Mouse (Mus musculus) ES-E14 (cell line): ENCODE measurements around the gene Itpk1. TPM values are rescaled to one million over a fixed set of nuclear protein-coding genes. Genes with fewer than 3 reads are reported as not detected.

Source experiments
- DNase-seq: peaks from one replicate; pipeline ENCODE4 v3.0.0-alpha.2; 2013; ENCODE audit warnings: low read depth, low spot score
- H3K27ac ChIP-seq: 2 replicates; pipeline ENCODE4 v1.5.1; 2012; ENCODE audit warnings: low read depth, mild to moderate bottlenecking, low read length, moderate library complexity, mixed read lengths; ENCODE audit not compliant: poor library complexity, insufficient read depth, severe bottlenecking
- H3K36me3 ChIP-seq: 2 replicates; pipeline ENCODE4 v1.6.1; 2012; ENCODE audit warnings: mild to moderate bottlenecking, low read length, moderate library complexity, mixed read lengths; ENCODE audit not compliant: control insufficient read depth, poor library complexity, insufficient read depth, severe bottlenecking
- H3K4me1 ChIP-seq, 2 experiments: fragments of 150-350 bp in 1 of 2; sonication (generic) in 1 of 2; 2 replicates each; pipeline ENCODE4 v1.6.1; 2012; ENCODE audit warnings: low read length in 2 of 2, mild to moderate bottlenecking in 1 of 2, mixed read lengths in 1 of 2; ENCODE audit not compliant: control insufficient read depth in 2 of 2, insufficient read depth in 2 of 2, poor library complexity in 1 of 2
- H3K4me3 ChIP-seq, 2 experiments: fragments of 150-350 bp in 1 of 2; sonication (generic) in 1 of 2; 2 replicates each; pipeline ENCODE4 v1.5.1; 2012; ENCODE audit warnings: low read length in 2 of 2, low read depth in 1 of 2, mild to moderate bottlenecking in 1 of 2, mixed read lengths in 1 of 2; ENCODE audit not compliant: insufficient read depth in 1 of 2, poor library complexity in 1 of 2, severe bottlenecking in 1 of 2
- H3K9ac ChIP-seq: 2 replicates; pipeline ENCODE4 v1.6.1; 2012; ENCODE audit warnings: low read depth, mild to moderate bottlenecking, low read length, mixed read lengths; ENCODE audit not compliant: poor library complexity, insufficient read depth, severe bottlenecking
- H3K9me3 ChIP-seq: fragments of 150-350 bp; sonication (generic); 2 replicates; pipeline ENCODE4 v1.6.1; 2012; ENCODE audit warnings: low read depth, mild to moderate bottlenecking, low read length; ENCODE audit not compliant: control insufficient read depth, insufficient read depth
- CHD2 ChIP-seq: IDR thresholded peaks from 2 replicates; pipeline ENCODE4 v1.6.1; 2014; ENCODE audit warnings: mild to moderate bottlenecking, low read depth, low read length, inconsistent platforms
- HCFC1 ChIP-seq: IDR thresholded peaks from 2 replicates; pipeline ENCODE4 v1.6.1; 2012; ENCODE audit warnings: low read length, inconsistent platforms, borderline replicate concordance; ENCODE audit not compliant: insufficient read depth
- MAFK ChIP-seq: IDR thresholded peaks from 2 replicates; pipeline ENCODE4 v1.6.1; 2014; ENCODE audit warnings: mild to moderate bottlenecking, low read depth, low read length, inconsistent platforms; ENCODE audit not compliant: insufficient read depth
- ZC3H11A ChIP-seq: IDR thresholded peaks from 2 replicates; pipeline ENCODE4 v1.6.1; 2012; ENCODE audit warnings: low read depth, mild to moderate bottlenecking, inconsistent platforms, low read length, borderline replicate concordance
- ZNF384 ChIP-seq: IDR thresholded peaks from 2 replicates; pipeline ENCODE4 v1.6.1; 2012; ENCODE audit warnings: low read depth, low read length, inconsistent platforms
- in situ Hi-C, 2 experiments: fragments of 600-800 bp; cut with MboI; formaldehyde crosslinking; loops; one replicate each; pipeline ENCODE4 v1.15.1; 2025; ENCODE audit warnings: low sequenced_read_pairs in 2 of 2, inconsistent platforms in 1 of 2; ENCODE audit not compliant: unreplicated experiment in 2 of 2
- total RNA-seq: library from RNA; depleted of rRNA; stranded (reverse); fragments of 300-350 nt; gene quantifications from 2 replicates; pipeline ENCODE4 v1.2.3, GENCODE M21; 2012

The Itpk1 gene
- total RNA-seq, 1 experiment, result 33.1 TPM

GRCm38 (mm10) chr12:102607066-102607465, 97.7 kb downstream of the Itpk1 start:
- no peak for DNase-seq
- Histone ChIP-seq H3K36me3 (peaks cover 27% of the 10 kb centered on the region), H3K27ac (no peak overlapping the region), H3K4me1 (peaks cover 8 to 14% of the 10 kb centered on the region in 2 experiments; a peak in 2 of 4 replicates), H3K4me3 (no peak overlapping the region), H3K9ac (no peak overlapping the region), H3K9me3 (no peaks in the 10 kb centered on the region)
- in situ Hi-C loops, result no loop called here
- no peak for TF ChIP-seq ZC3H11A
- TF ChIP-seq CHD2, result no peak
- TF ChIP-seq MAFK, result no peak
- no peak for TF ChIP-seq HCFC1
- TF ChIP-seq ZNF384, result no peak

GRCm38 (mm10) chr12:102605607-102606006, 99.1 kb downstream of the Itpk1 start:
- no peak overlapping the region for H3K9ac ChIP-seq
- in situ Hi-C loops, result no loop called here
- TF ChIP-seq ZNF384 (no peak), HCFC1 (no peak), MAFK (no peak), ZC3H11A (no peak), CHD2 (no peak)

GRCm38 (mm10) chr12:102602255-102603041, 102.3 kb downstream of the Itpk1 start:
- H3K9ac ChIP-seq, result no peak overlapping the region
- no peak overlapping the region for H3K27ac ChIP-seq
- TF ChIP-seq MAFK (no peak), HCFC1 (no peak), ZC3H11A (no peak), ZNF384 (no peak), CHD2 (no peak)
- H3K9me3 ChIP-seq, result no peaks in the 10 kb centered on the region
- H3K36me3 ChIP-seq, result peaks cover 24% of the 10 kb centered on the region
- peaks cover 2 to 20% of the 10 kb centered on the region in 2 experiments; a peak in 3 of 4 replicates for H3K4me1 ChIP-seq
- no peak overlapping the region for H3K4me3 ChIP-seq
- in situ Hi-C loops, result no loop called here
- DNase-seq, result no peak

More at GRCm38 (mm10) chr12:102605607-102606006, 99.1 kb downstream of the Itpk1 start:
- Histone ChIP-seq H3K4me3 (no peak overlapping the region), H3K9me3 (no peaks in the 10 kb centered on the region), H3K4me1 (peaks cover 8 to 23% of the 10 kb centered on the region in 2 experiments; a peak in 3 of 4 replicates), H3K36me3 (peaks cover 27% of the 10 kb centered on the region), H3K27ac (no peak overlapping the region)
- no peak for DNase-seq

- Histone ChIP-seq H3K4me3 (no peak overlapping the region), H3K9me3 (no peaks in the 10 kb centered on the region), H3K9ac (no peak overlapping the region), H3K27ac (no peak overlapping the region), H3K4me1 (peaks cover 0 to 14% of the 10 kb centered on the region in 2 experiments; a peak in 3 of 4 replicates), H3K36me3 (peaks cover 24% of the 10 kb centered on the region)
- in situ Hi-C loops, result no loop called here
- TF ChIP-seq CHD2, result no peak
- no peak for TF ChIP-seq MAFK
- no peak for TF ChIP-seq ZC3H11A
- TF ChIP-seq ZNF384, result no peak
- no peak for TF ChIP-seq HCFC1
- no peak for DNase-seq
Measured at GRCm38 (mm10) chr12:102601847-102602246, 102.9 kb downstream of the Itpk1 start.
